In the genomic region with DNA sequence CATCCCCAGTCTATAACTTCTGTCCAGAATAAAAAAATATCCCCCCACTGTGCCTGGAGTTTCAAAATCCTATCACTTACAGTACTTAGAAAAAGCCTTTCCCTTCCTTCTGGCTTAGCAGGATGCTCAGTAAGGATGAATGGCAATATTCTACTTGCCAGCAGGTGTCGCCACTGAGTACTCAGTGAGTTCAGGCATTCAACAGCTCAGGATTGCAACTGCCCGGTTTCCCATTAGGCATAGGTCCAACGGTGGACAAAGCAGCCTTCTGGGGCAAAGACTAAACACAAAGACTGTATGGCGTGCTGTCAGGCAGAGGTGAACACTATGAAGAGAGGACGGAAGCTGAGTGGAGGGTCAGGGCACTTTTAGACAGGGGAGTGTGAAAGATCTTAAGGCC, we compare ENCODE assay signal across 8 mouse cellular contexts.
DNase-seq lines count a peak whose midpoint lies in the region; ATAC-seq and TF ChIP-seq lines count a peak whose summit lies in the region.

No protein-coding gene starts in this region.

- peak; percentile 15 for DNase-seq in MEL-GATA-1-ER (ENCODE audit: extremely low read depth, low read depth)
- peak; percentile 96 for DNase-seq in brain, embryonic 14.5 days (ENCODE audit: low read depth)
- DNase-seq in forebrain, embryonic 10.5 days (ENCODE audit: extremely low spot score, low spot score) = peak; percentile 79
- DNase-seq in heart, postnatal 4 days = peak; percentile 89
- peak; percentile 90 to 99 for DNase-seq in layer of hippocampus, postnatal 25 days (ENCODE audit: extremely low spot score in 1 of 2, low spot score in 1 of 2)
- DNase-seq in right cerebral cortex, postnatal 4 days = peak; percentile 99

- WGBS in forebrain, embryonic 10.5 days = 9% methylated on average over 5 of the region's 5 CpGs

- H3K9me3 ChIP-seq in forebrain, embryonic 10.5 days = no peaks in the 10 kb centered on the region

- TF ChIP-seq POLR2A in brain, embryonic 14.5 days (IDR thresholded peaks at IDR 0.05; ENCODE audit: borderline replicate concordance, extremely low read depth, insufficient read depth, insufficient read length, poor library complexity, severe bottlenecking) = no peak

- TF ChIP-seq CTCF in brain, embryonic 14.5 days (IDR thresholded peaks at IDR 0.05; ENCODE audit: borderline replicate concordance, extremely low read depth, insufficient read depth, insufficient read length) = peak; percentile 89

- peaks cover 26% of the 10 kb centered on the region for H3K4me1 ChIP-seq in forebrain, embryonic 10.5 days

- peak; percentile 69; the same call in 1 of the 2 replicates for ATAC-seq in megakaryocyte progenitor cell, adult 5-6 weeks (replicated peaks; ENCODE audit: poor library complexity)
- no peak for ATAC-seq in activated CD4-positive, CD25-positive, alpha-beta regulatory T cell, adult 4 months

- H3K27ac ChIP-seq in forebrain, embryonic 10.5 days = no peak overlapping the region

- no peak overlapping the region for H3K4me3 ChIP-seq in forebrain, embryonic 10.5 days

- H3K36me3 ChIP-seq in forebrain, embryonic 10.5 days (replicated peaks) = no peaks in the 10 kb centered on the region

- peaks cover 56% of the 10 kb centered on the region for H3K27me3 ChIP-seq in forebrain, embryonic 10.5 days (ENCODE audit: poor library complexity, severe bottlenecking)

Comparison
In these comparisons a context has a peak if more than half of its experiments do, and no peak if none do; other contexts are left out.
1. DNase-seq: peak in every context shown above with its lines; median percentile 99 in right cerebral cortex, postnatal 4 days; 96 in brain, embryonic 14.5 days; 94 in layer of hippocampus, postnatal 25 days; 89 in heart, postnatal 4 days; 79 in forebrain, embryonic 10.5 days; 15 in MEL-GATA-1-ER.